Mouse (Mus musculus) stomach, embryonic 16.5 days (tissue): ENCODE results near the gene Bms1. TPM values are rescaled to one million over a fixed set of nuclear protein-coding genes. Genes with fewer than 3 reads are reported as not detected.

ENCODE experiments used
- ATAC-seq: fragments of 200-750 bp; cut with Nextera tagmentation; 2 replicates; pipeline ENCODE4 v1.8.0; 2017; ENCODE audit warnings: moderate number of reproducible peaks, moderate TSS enrichment; ENCODE audit not compliant: insufficient read depth, low FRiP score
- H3K27ac ChIP-seq: fragments of 300-500 bp; sonication (generic); 2 replicates; pipeline ENCODE4 v1.5.1; 2014; ENCODE audit warnings: low read length
- H3K27me3 ChIP-seq: fragments of 300-500 bp; sonication (generic); 2 replicates; pipeline ENCODE4 v1.6.1; 2014; ENCODE audit warnings: low read length, control low read depth, mixed read lengths; ENCODE audit not compliant: control insufficient read depth, insufficient read depth
- H3K36me3 ChIP-seq: fragments of 300-500 bp; sonication (generic); 2 replicates; pipeline ENCODE4 v1.6.1; 2014; ENCODE audit warnings: low read length; ENCODE audit not compliant: control insufficient read depth, insufficient read depth
- H3K4me1 ChIP-seq: fragments of 300-500 bp; sonication (generic); 2 replicates; pipeline ENCODE4 v1.6.1; 2014; ENCODE audit warnings: low read length, control low read depth, mixed read lengths; ENCODE audit not compliant: control insufficient read depth, insufficient read depth
- H3K4me2 ChIP-seq: fragments of 300-500 bp; sonication (generic); 2 replicates; pipeline ENCODE4 v1.6.1; 2014; ENCODE audit warnings: low read depth, low read length, mixed read lengths
- H3K4me3 ChIP-seq: fragments of 300-500 bp; sonication (generic); replicated peaks from 2 replicates; pipeline ENCODE4 v1.5.1; 2014; ENCODE audit warnings: mild to moderate bottlenecking, low read length
- H3K9ac ChIP-seq: fragments of 300-500 bp; sonication (generic); 2 replicates; pipeline ENCODE4 v1.6.1; 2014; ENCODE audit warnings: low read length
- H3K9me3 ChIP-seq: fragments of 300-500 bp; sonication (generic); replicated peaks from 2 replicates; pipeline ENCODE4 v1.6.1; 2016; ENCODE audit warnings: low read length, control low read depth; ENCODE audit not compliant: control insufficient read depth
- WGBS: fragments of 180-500 bp; shearing (Covaris S2); extraction: QIAGEN DNeasy Blood & Tissue Kit; methylation state at CpG from one replicate; pipeline ENCODE4 v1.1.7; 2014; 5-methylcytosine and 5-hydroxymethylcytosine counted together
- polyA plus RNA-seq: library from polyadenylated mRNA; unstranded; fragments of >200 nt; fragmentation: Nextera tagmentation; extraction: Ambion mirVana; gene quantifications from 2 replicates; pipeline ENCODE4 v1.2.1, GENCODE M21; 2015

Bms1 gene
- polyA plus RNA-seq: 30.1 and 31.1 TPM in 2 replicates

GRCm38 (mm10) chr6:118419050-118419920 lies at the start of gene Bms1:
Gene Bms1 (minus strand): TSS chr6:118419474.
- H3K27ac ChIP-seq: peak within 1 kb of the TSS; percentile 76
- H3K4me3 ChIP-seq: peak within 1 kb of the TSS; percentile 75
- peaks cover 11% of the 10 kb centered on the region for H3K36me3 ChIP-seq
- peak within 1 kb of the TSS; percentile 74 for H3K4me2 ChIP-seq
- no peaks in the 10 kb centered on the region for H3K9me3 ChIP-seq
- H3K4me1 ChIP-seq: peaks cover 14% of the 10 kb centered on the region
- whole genome bisulfite sequencing: under 1% methylated on average over 67 of the region's 67 CpGs
- ATAC-seq: peak; percentile 98
- H3K27me3 ChIP-seq: no peaks in the 10 kb centered on the region
- peak within 1 kb of the TSS; percentile 83 for H3K9ac ChIP-seq

GRCm38 (mm10) chr6:118462069-118462705 lies 42.9 kb upstream of the Bms1 start:
- Histone ChIP-seq H3K36me3 (peaks cover 14% of the 10 kb centered on the region; the same call in 1 of the 2 replicates), H3K4me2 (no peak overlapping the region), H3K9me3 (no peaks in the 10 kb centered on the region), H3K4me1 (no peaks in the 10 kb centered on the region), H3K27ac (no peak overlapping the region), H3K4me3 (no peak overlapping the region), H3K27me3 (no peaks in the 10 kb centered on the region), H3K9ac (no peak overlapping the region)
- WGBS: 81% methylated on average over 15 of the region's 15 CpGs
- no peak for ATAC-seq

- Histone ChIP-seq H3K27ac (no peak overlapping the region), H3K27me3 (no peaks in the 10 kb centered on the region), H3K4me3 (no peak overlapping the region), H3K4me2 (no peak overlapping the region), H3K4me1 (peaks cover 8% of the 10 kb centered on the region), H3K9me3 (no peaks in the 10 kb centered on the region), H3K36me3 (no peaks in the 10 kb centered on the region), H3K9ac (no peak overlapping the region)
- WGBS: 85% methylated on average over 1 of the region's 1 CpGs
- no peak for ATAC-seq
Measured at GRCm38 (mm10) chr6:118457726-118458125, 38.5 kb upstream of the Bms1 start.

GRCm38 (mm10) chr6:118455042-118455631 lies 35.9 kb upstream of the Bms1 start, which contains the start of gene Zfp248:
Gene Zfp248 (minus strand): TSS chr6:118455528.
- no peaks in the 10 kb centered on the region for H3K27me3 ChIP-seq
- under 1% methylated on average over 43 of the region's 43 CpGs for WGBS

GRCm38 (mm10) chr6:118454452-118454851 lies 35.2 kb upstream of the Bms1 start:
- peak overlapping the region; percentile 82 for H3K4me3 ChIP-seq
- ATAC-seq: no peak

More at GRCm38 (mm10) chr6:118455042-118455631, 35.9 kb upstream of the Bms1 start, which contains the start of gene Zfp248:
- Histone ChIP-seq H3K9me3 (no peaks in the 10 kb centered on the region), H3K4me1 (peaks cover 8% of the 10 kb centered on the region), H3K4me2 (peak within 1 kb of the TSS; percentile 72), H3K9ac (peak within 1 kb of the TSS; percentile 91), H3K36me3 (no peaks in the 10 kb centered on the region), H3K27ac (peak within 1 kb of the TSS; percentile 98), H3K4me3 (peak within 1 kb of the TSS; percentile 82)
- peak; percentile 93 for ATAC-seq

GRCm38 (mm10) chr6:118431502-118431901 lies 12.2 kb upstream of the Bms1 start:
- peaks cover 28% of the 10 kb centered on the region for H3K36me3 ChIP-seq
- H3K4me3 ChIP-seq: no peak overlapping the region
- no peak overlapping the region for H3K9ac ChIP-seq
- no peaks in the 10 kb centered on the region for H3K27me3 ChIP-seq
- no peak overlapping the region for H3K27ac ChIP-seq
- ATAC-seq: no peak
- 84% methylated on average over 4 of the region's 4 CpGs for WGBS
- H3K4me1 ChIP-seq: no peaks in the 10 kb centered on the region
- no peak overlapping the region for H3K4me2 ChIP-seq
- H3K9me3 ChIP-seq: peaks cover 3% of the 10 kb centered on the region; the same call in 1 of the 2 replicates

More at GRCm38 (mm10) chr6:118454452-118454851, 35.2 kb upstream of the Bms1 start:
- H3K36me3 ChIP-seq: no peaks in the 10 kb centered on the region
- peaks cover 8% of the 10 kb centered on the region for H3K4me1 ChIP-seq
- no peaks in the 10 kb centered on the region for H3K9me3 ChIP-seq
- H3K9ac ChIP-seq: peak overlapping the region; percentile 91
- peak overlapping the region; percentile 72 for H3K4me2 ChIP-seq
- peak overlapping the region; percentile 98; the same call in 1 of the 2 replicates for H3K27ac ChIP-seq
- 26% methylated on average over 8 of the region's 8 CpGs for WGBS
- no peaks in the 10 kb centered on the region for H3K27me3 ChIP-seq

GRCm38 (mm10) chr6:118426666-118427065 lies 7.4 kb upstream of the Bms1 start:
- no peaks in the 10 kb centered on the region for H3K27me3 ChIP-seq
- no peak overlapping the region for H3K4me2 ChIP-seq
- peaks cover 28% of the 10 kb centered on the region for H3K36me3 ChIP-seq
- ATAC-seq: no peak
- H3K27ac ChIP-seq: no peak overlapping the region
- H3K4me3 ChIP-seq: no peak overlapping the region
- H3K4me1 ChIP-seq: no peaks in the 10 kb centered on the region
- no peak overlapping the region for H3K9ac ChIP-seq
- H3K9me3 ChIP-seq: peaks cover 3% of the 10 kb centered on the region; the same call in 1 of the 2 replicates
- 92% methylated on average over 1 of the region's 1 CpGs for WGBS

- peaks cover 28% of the 10 kb centered on the region for H3K36me3 ChIP-seq
Measured at GRCm38 (mm10) chr6:118410428-118410827, 8.8 kb downstream of the Bms1 start.

More at GRCm38 (mm10) chr6:118410428-118410827, 8.8 kb downstream of the Bms1 start:
- no peak overlapping the region for H3K4me2 ChIP-seq
- no peaks in the 10 kb centered on the region for H3K9me3 ChIP-seq
- WGBS: 96% methylated on average over 1 of the region's 1 CpGs
- ATAC-seq: no peak
- H3K4me1 ChIP-seq: no peaks in the 10 kb centered on the region
- no peak overlapping the region for H3K27ac ChIP-seq
- no peak overlapping the region for H3K4me3 ChIP-seq
- no peaks in the 10 kb centered on the region for H3K27me3 ChIP-seq
- H3K9ac ChIP-seq: no peak overlapping the region
